Mouse (Mus musculus) kidney, embryonic 16.5 days (tissue): ENCODE data around the gene Epor. TPM values are rescaled to one million over a fixed set of nuclear protein-coding genes. Genes with fewer than 3 reads are reported as not detected.

Experiments
- ATAC-seq: fragments of 200-750 bp; cut with Nextera tagmentation; 2 replicates; pipeline ENCODE4 v1.8.0; 2017; ENCODE audit warnings: moderate TSS enrichment; ENCODE audit not compliant: low FRiP score, low TSS enrichment
- H3K27ac ChIP-seq: fragments of 300-500 bp; sonication (generic); 2 replicates; pipeline ENCODE4 v1.5.1; 2014; ENCODE audit warnings: low read length
- H3K27me3 ChIP-seq: fragments of 300-500 bp; sonication (generic); 2 replicates; pipeline ENCODE4 v1.6.1; 2014; ENCODE audit warnings: low read length, control low read depth, mixed read lengths; ENCODE audit not compliant: insufficient read depth
- H3K36me3 ChIP-seq: fragments of 300-500 bp; sonication (generic); 2 replicates; pipeline ENCODE4 v1.6.1; 2014; ENCODE audit warnings: low read length, control low read depth, mixed read lengths; ENCODE audit not compliant: insufficient read depth
- H3K4me1 ChIP-seq: fragments of 300-500 bp; sonication (generic); 2 replicates; pipeline ENCODE4 v1.6.1; 2014; ENCODE audit warnings: low read length, control low read depth, mixed read lengths; ENCODE audit not compliant: insufficient read depth
- H3K4me2 ChIP-seq: fragments of 300-500 bp; sonication (generic); replicated peaks from 2 replicates; pipeline ENCODE4 v1.6.1; 2014; ENCODE audit warnings: low read depth, low read length
- H3K4me3 ChIP-seq: fragments of 300-500 bp; sonication (generic); 2 replicates; pipeline ENCODE4 v1.5.1; 2014; ENCODE audit warnings: mild to moderate bottlenecking, low read length
- H3K9ac ChIP-seq: fragments of 300-500 bp; sonication (generic); replicated peaks from 2 replicates; pipeline ENCODE4 v1.6.1; 2014; ENCODE audit warnings: low read length
- H3K9me3 ChIP-seq: fragments of 300-500 bp; sonication (generic); 2 replicates; pipeline ENCODE4 v1.6.1; 2016; ENCODE audit warnings: low read length, control low read depth
- WGBS: fragments of 180-500 bp; shearing (Covaris S2); extraction: QIAGEN DNeasy Blood & Tissue Kit; methylation state at CpG from one replicate; pipeline ENCODE4 v1.1.7; 2014; 5-methylcytosine and 5-hydroxymethylcytosine counted together
- polyA plus RNA-seq: library from polyadenylated mRNA; unstranded; fragments of >200 nt; fragmentation: Nextera tagmentation; extraction: Ambion mirVana; gene quantifications from 2 replicates; pipeline ENCODE4 v1.2.1, GENCODE M21; 2015

Gene Epor
- polyA plus RNA-seq, 1 experiment from 2014 or later: 15.7 TPM

DNA sequence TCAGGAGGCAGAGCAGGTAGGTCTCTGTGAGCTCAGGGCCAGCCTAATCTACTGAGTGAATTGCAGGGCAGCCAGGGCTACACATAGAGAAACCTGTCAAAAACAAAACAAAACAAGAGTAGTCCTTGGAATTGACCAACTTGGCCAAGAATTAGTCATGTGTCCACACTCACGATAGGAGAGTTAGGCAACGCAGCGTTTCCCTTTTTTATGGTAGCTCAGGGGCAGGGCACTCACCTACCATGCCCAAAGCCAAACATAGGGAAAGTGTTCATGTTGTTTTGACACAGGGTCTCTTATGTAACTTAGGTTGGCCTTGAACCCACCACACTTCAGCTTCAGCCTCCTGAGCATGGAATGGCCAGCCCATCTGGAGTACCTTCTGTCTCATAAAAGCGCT lies 6.0 kb upstream of the Epor start:
- Histone ChIP-seq H3K4me3 (no peak overlapping the region), H3K27me3 (no peaks in the 10 kb centered on the region), H3K4me2 (no peak overlapping the region), H3K9me3 (no peaks in the 10 kb centered on the region), H3K36me3 (peaks cover 4% of the 10 kb centered on the region; the same call in 1 of the 2 replicates), H3K4me1 (no peaks in the 10 kb centered on the region), H3K27ac (no peak overlapping the region), H3K9ac (no peak overlapping the region)
- no peak for ATAC-seq
- WGBS: 89% methylated on average over 4 of the region's 4 CpGs

DNA sequence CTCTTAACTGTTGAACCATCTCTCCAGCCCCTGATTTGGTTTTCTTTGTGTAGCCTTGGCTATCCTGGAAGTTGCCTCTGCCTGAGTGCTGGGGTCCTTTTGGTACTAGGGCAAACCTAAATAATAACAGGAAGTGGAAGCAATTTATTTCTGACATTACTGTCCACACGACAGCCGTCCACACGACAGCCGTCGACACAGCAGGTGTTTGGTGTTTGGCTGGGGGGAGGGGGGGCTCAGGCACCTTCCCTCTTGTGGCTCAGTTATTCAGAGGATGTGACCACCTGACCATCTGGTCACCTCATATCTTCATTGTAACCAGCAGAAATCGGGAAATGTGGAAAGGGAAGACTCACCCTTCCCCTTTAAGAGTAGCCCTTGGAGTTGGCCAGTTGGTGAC lies 5.6 kb upstream of the Epor start:
- H3K4me2 ChIP-seq: no peak overlapping the region
- H3K27ac ChIP-seq: no peak overlapping the region
- peaks cover 4% of the 10 kb centered on the region; the same call in 1 of the 2 replicates for H3K36me3 ChIP-seq
- WGBS: 46% methylated on average over 6 of the region's 6 CpGs
- 0 out of 2 replicates have a peak, but pooled peaks cover under 1% of the 10 kb centered on the region for H3K4me1 ChIP-seq
- ATAC-seq: no peak
- no peak overlapping the region for H3K9ac ChIP-seq
- no peak overlapping the region for H3K4me3 ChIP-seq
- no peaks in the 10 kb centered on the region for H3K9me3 ChIP-seq
- H3K27me3 ChIP-seq: no peaks in the 10 kb centered on the region

- peak overlapping the region; percentile 64 for H3K9ac ChIP-seq
- 4% methylated on average over 34 of the region's 34 CpGs for WGBS
Observed at GRCm38 (mm10) chr9:21962416-21963059, 768 bp downstream of the Epor start.

DNA sequence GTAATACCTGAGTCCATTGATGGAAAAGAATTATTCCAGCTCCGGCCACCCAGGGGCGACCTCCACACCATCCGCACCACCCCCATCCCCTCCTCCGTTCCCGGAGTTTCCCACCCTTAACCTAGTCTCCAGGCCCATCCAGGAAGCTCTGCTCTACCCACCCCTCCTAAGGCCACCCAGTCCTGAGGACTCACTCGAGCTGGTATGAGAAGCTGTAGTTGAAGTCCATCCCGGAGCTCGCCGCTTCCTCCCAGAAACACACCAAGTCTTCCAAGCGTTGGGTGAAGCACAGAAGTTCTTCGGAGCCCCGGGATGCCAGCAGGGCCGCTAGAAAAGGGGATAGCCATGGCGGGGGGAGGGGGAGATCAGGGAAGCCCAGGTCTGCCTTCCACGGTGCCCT lies 1.3 kb downstream of the Epor start:
- H3K36me3 ChIP-seq: peaks cover 7% of the 10 kb centered on the region; the same call in 1 of the 2 replicates
- no peaks in the 10 kb centered on the region for H3K9me3 ChIP-seq
- no peak overlapping the region for H3K27ac ChIP-seq
- H3K4me3 ChIP-seq: peak overlapping the region; percentile 56
- peak; percentile 21; the same call in 1 of the 2 replicates for ATAC-seq
- H3K4me2 ChIP-seq: peak overlapping the region; percentile 93
- H3K4me1 ChIP-seq: peaks cover 43% of the 10 kb centered on the region
- peaks cover 10% of the 10 kb centered on the region; the same call in 1 of the 2 replicates for H3K27me3 ChIP-seq
- 0% methylated on average over 15 of the region's 15 CpGs for WGBS
- peak overlapping the region; percentile 64 for H3K9ac ChIP-seq

More at GRCm38 (mm10) chr9:21962416-21963059, 768 bp downstream of the Epor start:
- Histone ChIP-seq H3K4me3 (peak overlapping the region; percentile 56), H3K36me3 (peaks cover 7% of the 10 kb centered on the region; the same call in 1 of the 2 replicates), H3K27me3 (peaks cover 10% of the 10 kb centered on the region; the same call in 1 of the 2 replicates), H3K27ac (0 out of 2 replicates have a peak overlapping the region, but pooled peaks have one; percentile 15), H3K9me3 (no peaks in the 10 kb centered on the region), H3K4me1 (peaks cover 43% of the 10 kb centered on the region), H3K4me2 (peak overlapping the region; percentile 93)
- peak; percentile 79 for ATAC-seq

- peak overlapping the region; percentile 56 for H3K4me3 ChIP-seq
- 0 out of 2 replicates have a peak overlapping the region, but pooled peaks have one; percentile 64 for H3K9ac ChIP-seq
- peaks cover 7% of the 10 kb centered on the region; the same call in 1 of the 2 replicates for H3K36me3 ChIP-seq
- ATAC-seq: no peak
- peak overlapping the region; percentile 93 for H3K4me2 ChIP-seq
- H3K4me1 ChIP-seq: peaks cover 45% of the 10 kb centered on the region
- H3K27me3 ChIP-seq: peaks cover 10% of the 10 kb centered on the region; the same call in 1 of the 2 replicates
- no peak overlapping the region for H3K27ac ChIP-seq
- WGBS: 2% methylated on average over 35 of the region's 35 CpGs
- no peaks in the 10 kb centered on the region for H3K9me3 ChIP-seq
Observed at GRCm38 (mm10) chr9:21961366-21961980, 1.8 kb downstream of the Epor start.

- Histone ChIP-seq H3K4me3 (peak overlapping the region; percentile 15; the same call in 1 of the 2 replicates), H3K9me3 (no peaks in the 10 kb centered on the region), H3K4me2 (peak overlapping the region; percentile 93), H3K27me3 (peaks cover 10% of the 10 kb centered on the region; the same call in 1 of the 2 replicates), H3K27ac (peak overlapping the region; percentile 69; the same call in 1 of the 2 replicates), H3K9ac (peak overlapping the region; percentile 35; the same call in 1 of the 2 replicates), H3K36me3 (peaks cover 7% of the 10 kb centered on the region; the same call in 1 of the 2 replicates), H3K4me1 (peaks cover 49% of the 10 kb centered on the region)
- no peak for ATAC-seq
- 8% methylated on average over 26 of the region's 26 CpGs for WGBS
Observed at GRCm38 (mm10) chr9:21960558-21961208, 2.6 kb downstream of the Epor start.

DNA sequence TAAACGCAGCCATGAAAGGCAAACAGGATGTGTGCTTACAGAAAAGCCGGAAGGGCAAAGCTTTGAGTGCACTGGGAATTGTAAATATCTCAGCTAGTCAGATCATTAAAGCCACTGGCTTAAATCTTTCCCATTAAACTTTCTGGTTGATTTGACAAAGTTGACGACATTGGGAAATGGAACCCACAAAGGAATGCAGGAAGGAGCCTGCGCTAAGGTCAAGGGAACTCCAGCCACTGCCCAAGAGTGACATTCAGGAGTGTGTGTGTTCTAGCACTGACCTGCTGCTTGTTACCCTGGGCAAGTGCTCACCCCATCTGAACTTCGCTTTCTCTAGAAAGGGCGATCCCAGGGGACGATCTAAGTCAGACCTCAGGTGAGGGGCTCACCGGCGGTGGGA lies 3.2 kb downstream of the Epor start:
- peaks cover 49% of the 10 kb centered on the region for H3K4me1 ChIP-seq
- peak overlapping the region; percentile 35; the same call in 1 of the 2 replicates for H3K9ac ChIP-seq
- peak overlapping the region; percentile 93 for H3K4me2 ChIP-seq
- no peaks in the 10 kb centered on the region for H3K9me3 ChIP-seq
- peak overlapping the region; percentile 69; the same call in 1 of the 2 replicates for H3K27ac ChIP-seq
- H3K27me3 ChIP-seq: peaks cover 10% of the 10 kb centered on the region; the same call in 1 of the 2 replicates
- peak overlapping the region; percentile 13; the same call in 1 of the 2 replicates for H3K4me3 ChIP-seq
- no peak for ATAC-seq
- WGBS: 31% methylated on average over 9 of the region's 9 CpGs
- H3K36me3 ChIP-seq: peaks cover 7% of the 10 kb centered on the region; the same call in 1 of the 2 replicates

GRCm38 (mm10) chr9:21959244-21959643 lies 4.1 kb downstream of the Epor start:
- Histone ChIP-seq H3K36me3 (peaks cover 7% of the 10 kb centered on the region; the same call in 1 of the 2 replicates), H3K9ac (no peak overlapping the region), H3K27ac (no peak overlapping the region), H3K4me2 (no peak overlapping the region), H3K4me3 (no peak overlapping the region), H3K27me3 (peaks cover 10% of the 10 kb centered on the region; the same call in 1 of the 2 replicates), H3K9me3 (no peaks in the 10 kb centered on the region), H3K4me1 (peaks cover 49% of the 10 kb centered on the region)
- no peak for ATAC-seq
- WGBS: 84% methylated on average over 7 of the region's 7 CpGs

- Histone ChIP-seq H3K36me3 (peaks cover 7% of the 10 kb centered on the region; the same call in 1 of the 2 replicates), H3K4me2 (no peak overlapping the region), H3K4me3 (no peak overlapping the region), H3K27me3 (peaks cover 10% of the 10 kb centered on the region; the same call in 1 of the 2 replicates), H3K27ac (no peak overlapping the region), H3K9ac (no peak overlapping the region), H3K9me3 (no peaks in the 10 kb centered on the region), H3K4me1 (peaks cover 43% of the 10 kb centered on the region)
- WGBS: 77% methylated on average over 5 of the region's 5 CpGs
- ATAC-seq: no peak
Observed at GRCm38 (mm10) chr9:21958372-21958771, 4.9 kb downstream of the Epor start.
